Mouse (Mus musculus) small intestine, adult 2 months (tissue): ENCODE results near the gene Snx13.

Source experiments
- CTCF ChIP-seq: fragments of 200-500 bp; IDR thresholded peaks from 2 replicates; pipeline ENCODE4 v1.5.1; 2012; ENCODE audit warnings: low read depth, mild to moderate bottlenecking, control low read depth, inconsistent platforms, low read length, moderate library complexity, mixed read lengths; ENCODE audit not compliant: insufficient replicate concordance, insufficient read length; ENCODE audit errors: extremely low read depth
- POLR2A ChIP-seq: fragments of 200-500 bp; IDR thresholded peaks from 2 replicates; pipeline ENCODE4 v1.6.1; 2012; ENCODE audit warnings: low read depth, mild to moderate bottlenecking, control low read depth, inconsistent platforms, low read length, moderate library complexity

- no peak for TF ChIP-seq POLR2A
- no peak for TF ChIP-seq CTCF
Observed at GRCm38 (mm10) chr12:35039571-35039936, 7.4 kb upstream of the Snx13 start.
